Mouse (Mus musculus): ENCODE measurements at regions not wholly inside any gene's neighbourhood (a gene's known extent, or its start where the extent isn't known, plus 50 kb on each side); places are given as distances from the start of the nearest gene placed in this dataset.

DNA sequence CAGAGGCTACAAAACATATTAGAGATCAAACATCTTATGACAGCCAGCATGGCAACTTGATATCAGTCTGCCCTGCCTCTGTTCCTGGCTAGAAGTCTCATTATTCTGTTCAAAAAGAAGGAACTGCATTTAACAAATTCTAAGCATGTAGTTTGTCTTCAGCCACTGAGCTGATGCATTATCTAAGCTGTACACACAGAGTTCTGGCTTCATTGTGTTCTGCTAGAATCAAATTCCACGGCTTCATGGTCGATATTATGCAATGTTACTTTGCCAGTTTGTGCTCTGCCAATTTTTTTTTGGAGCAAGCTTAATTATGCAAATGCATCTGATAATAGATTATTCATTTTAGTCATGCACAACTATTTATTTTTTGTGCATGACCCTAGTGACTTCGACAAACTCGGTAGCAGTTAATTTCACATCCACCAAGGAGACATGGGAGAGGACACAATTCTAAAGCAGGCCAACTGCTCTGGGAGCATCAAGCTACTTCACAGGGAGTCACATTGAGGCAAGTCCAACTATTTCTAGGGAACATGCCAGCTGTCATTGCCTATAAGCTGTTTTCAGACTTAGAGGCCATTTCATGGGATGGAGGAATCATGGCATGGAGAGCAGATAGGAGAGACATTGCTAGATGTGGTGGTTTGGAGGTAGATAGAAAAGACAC, 360.8 kb downstream of the Kif20b start:
- DNase-seq: peak; percentile 25 to 28

GRCm38 (mm10) chr19:35298846-35299245, 376.7 kb downstream of the Kif20b start:
- DNase-seq: no peak

- no peak for DNase-seq
These were observed 380.6 kb downstream of the Kif20b start for GRCm38 (mm10) chr19:35302723-35303270.
